Mouse (Mus musculus) ES-E14 (cell line): ENCODE measurements around the gene Fbxw5. TPM values are rescaled to one million over a fixed set of nuclear protein-coding genes. Genes with fewer than 3 reads are reported as not detected.
A peak's percentile ranks its signal among the peaks of the same experiment; 100 is the strongest.
"Not testable (repeated sequence)": the region's sequence is repeated elsewhere in the genome, so short reads cannot be mapped to it uniquely, and the experiment has no call there.

Experiments used
- DNase-seq: peaks from one replicate; pipeline ENCODE4 v3.0.0-alpha.2; 2013; ENCODE audit warnings: low read depth, low spot score
- H3K27ac ChIP-seq: 2 replicates; pipeline ENCODE4 v1.5.1; 2012; ENCODE audit warnings: low read depth, mild to moderate bottlenecking, low read length, moderate library complexity, mixed read lengths; ENCODE audit not compliant: poor library complexity, insufficient read depth, severe bottlenecking
- H3K36me3 ChIP-seq: 2 replicates; pipeline ENCODE4 v1.6.1; 2012; ENCODE audit warnings: mild to moderate bottlenecking, low read length, moderate library complexity, mixed read lengths; ENCODE audit not compliant: control insufficient read depth, poor library complexity, insufficient read depth, severe bottlenecking
- H3K4me1 ChIP-seq, 2 experiments: fragments of 150-350 bp in 1 of 2; sonication (generic) in 1 of 2; 2 replicates each; pipeline ENCODE4 v1.6.1; 2012; ENCODE audit warnings: low read length in 2 of 2, mild to moderate bottlenecking in 1 of 2, mixed read lengths in 1 of 2; ENCODE audit not compliant: control insufficient read depth in 2 of 2, insufficient read depth in 2 of 2, poor library complexity in 1 of 2
- H3K4me3 ChIP-seq, 2 experiments: fragments of 150-350 bp in 1 of 2; sonication (generic) in 1 of 2; 2 replicates each; pipeline ENCODE4 v1.5.1; 2012; ENCODE audit warnings: low read length in 2 of 2, low read depth in 1 of 2, mild to moderate bottlenecking in 1 of 2, mixed read lengths in 1 of 2; ENCODE audit not compliant: insufficient read depth in 1 of 2, poor library complexity in 1 of 2, severe bottlenecking in 1 of 2
- H3K9ac ChIP-seq: 2 replicates; pipeline ENCODE4 v1.6.1; 2012; ENCODE audit warnings: low read depth, mild to moderate bottlenecking, low read length, mixed read lengths; ENCODE audit not compliant: poor library complexity, insufficient read depth, severe bottlenecking
- H3K9me3 ChIP-seq: fragments of 150-350 bp; sonication (generic); 2 replicates; pipeline ENCODE4 v1.6.1; 2012; ENCODE audit warnings: low read depth, mild to moderate bottlenecking, low read length; ENCODE audit not compliant: control insufficient read depth, insufficient read depth
- CHD2 ChIP-seq: IDR thresholded peaks from 2 replicates; pipeline ENCODE4 v1.6.1; 2014; ENCODE audit warnings: mild to moderate bottlenecking, low read depth, low read length, inconsistent platforms
- HCFC1 ChIP-seq: IDR thresholded peaks from 2 replicates; pipeline ENCODE4 v1.6.1; 2012; ENCODE audit warnings: low read length, inconsistent platforms, borderline replicate concordance; ENCODE audit not compliant: insufficient read depth
- MAFK ChIP-seq: IDR thresholded peaks from 2 replicates; pipeline ENCODE4 v1.6.1; 2014; ENCODE audit warnings: mild to moderate bottlenecking, low read depth, low read length, inconsistent platforms; ENCODE audit not compliant: insufficient read depth
- ZC3H11A ChIP-seq: IDR thresholded peaks from 2 replicates; pipeline ENCODE4 v1.6.1; 2012; ENCODE audit warnings: low read depth, mild to moderate bottlenecking, inconsistent platforms, low read length, borderline replicate concordance
- ZNF384 ChIP-seq: IDR thresholded peaks from 2 replicates; pipeline ENCODE4 v1.6.1; 2012; ENCODE audit warnings: low read depth, low read length, inconsistent platforms
- in situ Hi-C, 2 experiments: fragments of 600-800 bp; cut with MboI; formaldehyde crosslinking; loops; one replicate each; pipeline ENCODE4 v1.15.1; 2025; ENCODE audit warnings: low sequenced_read_pairs in 2 of 2, inconsistent platforms in 1 of 2; ENCODE audit not compliant: unreplicated experiment in 2 of 2
- total RNA-seq: library from RNA; depleted of rRNA; stranded (reverse); fragments of 300-350 nt; gene quantifications from 2 replicates; pipeline ENCODE4 v1.2.3, GENCODE M21; 2012; rRNA removed

The Fbxw5 gene
- total RNA-seq, 1 experiment: 24.5 TPM

DNA sequence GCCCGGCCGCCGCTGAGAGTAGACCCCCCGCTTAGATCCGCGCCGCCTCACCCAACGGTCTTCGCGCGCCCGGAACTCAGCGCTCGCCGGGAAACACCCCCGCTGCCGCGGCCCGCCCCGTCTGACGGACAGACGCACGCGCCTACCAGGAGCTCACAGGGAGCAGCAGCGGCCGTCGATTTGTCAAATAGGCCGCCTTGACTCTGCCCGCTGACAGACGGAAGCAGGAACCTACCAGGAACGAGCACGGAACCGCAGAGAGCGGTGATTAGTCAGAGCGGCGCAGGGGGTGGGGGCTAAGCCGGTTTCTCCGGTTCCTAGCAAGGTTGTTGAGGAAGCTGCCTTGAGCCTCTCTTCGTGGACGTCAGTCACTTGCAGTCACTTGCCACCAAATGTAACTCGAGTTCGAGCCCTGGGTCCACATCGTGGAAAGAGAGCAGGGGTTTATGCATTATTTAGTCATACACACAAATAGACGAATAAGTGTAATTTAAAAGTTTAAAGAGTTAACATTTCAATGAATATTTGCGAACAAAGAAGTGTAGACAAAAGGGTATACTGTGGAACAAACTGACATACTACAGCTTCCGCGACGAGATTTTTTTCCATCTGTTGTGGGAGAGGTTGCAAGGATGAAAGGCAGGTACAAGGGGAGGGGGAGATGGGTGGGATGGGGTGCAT is 46.4 kb downstream of the Fbxw5 start, which contains the start of gene Traf2:
Gene Traf2, minus strand, starts transcription at position 130 of the 681 bp plus-strand sequence.
- H3K4me1 ChIP-seq: peaks cover 0 to 3% of the 10 kb centered on the region in 2 experiments; a peak in 1 of 4 replicates
- TF ChIP-seq ZC3H11A (no peak), ZNF384 (no peak), MAFK (no peak), CHD2 (peak; percentile 97)
- H3K4me3 ChIP-seq: peak within 1 kb of the TSS; percentile 78
- DNase-seq: peak; percentile 97
- peak within 1 kb of the TSS; percentile 83 for H3K9ac ChIP-seq
- H3K9me3 ChIP-seq: no peaks in the 10 kb centered on the region
- H3K36me3 ChIP-seq: no peaks in the 10 kb centered on the region
- in situ Hi-C loops: no loop called here
- H3K27ac ChIP-seq: no peak within 1 kb of the TSS; the same call in 1 of the 2 replicates

DNA sequence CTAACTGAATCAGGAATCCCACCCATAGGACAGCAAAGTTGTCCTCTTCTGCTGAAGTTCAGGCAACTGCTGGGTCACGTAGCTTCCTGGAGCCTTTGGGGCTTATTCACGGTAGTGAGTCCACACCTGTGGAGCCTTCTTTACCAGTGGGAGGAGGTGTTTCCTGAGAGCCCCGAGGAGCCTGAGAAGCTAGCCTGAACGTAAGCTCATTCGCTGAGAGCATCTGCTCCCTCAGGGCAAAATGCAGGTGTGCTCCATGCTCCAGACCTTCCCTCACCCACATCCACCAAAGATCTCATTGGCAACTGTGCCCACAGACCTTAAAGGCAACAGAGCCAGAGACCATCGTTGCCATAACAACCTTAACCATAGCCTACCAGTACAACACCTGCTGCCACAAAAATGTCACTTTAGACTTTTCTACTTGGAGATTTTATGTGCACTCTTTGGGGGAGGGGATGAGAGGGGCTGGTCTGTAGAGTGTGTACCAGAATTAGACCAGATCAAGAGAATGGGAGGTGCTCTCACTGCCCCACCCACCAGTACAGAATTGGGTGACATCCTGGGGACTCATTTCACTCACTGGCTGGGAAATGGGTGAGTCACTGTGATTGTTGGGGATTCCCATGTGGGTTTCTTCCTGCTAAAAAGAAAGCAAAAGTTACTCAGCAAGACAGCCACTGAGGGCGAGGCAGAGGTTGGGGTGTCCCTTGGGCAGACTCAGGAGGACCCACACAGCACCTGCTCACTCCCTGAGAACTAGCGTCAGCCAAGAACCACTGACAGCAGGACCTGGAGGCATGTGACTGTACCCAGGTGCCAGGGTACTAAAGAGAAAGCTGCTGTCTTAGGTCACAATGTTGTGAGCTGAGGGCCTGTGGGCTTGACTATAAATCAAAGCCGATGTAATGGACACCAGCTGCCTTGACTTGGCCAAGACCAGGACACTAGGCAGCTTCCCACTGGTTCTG is 48.8 kb downstream of the Fbxw5 start:
- H3K9me3 ChIP-seq: no peaks in the 10 kb centered on the region
- TF ChIP-seq ZC3H11A (no peak), MAFK (no peak), HCFC1 (no peak)
- no peak overlapping the region for H3K27ac ChIP-seq
- no peaks in the 10 kb centered on the region for H3K36me3 ChIP-seq
- H3K4me3 ChIP-seq: no peak overlapping the region
- DNase-seq: no peak
- peaks cover 0 to 3% of the 10 kb centered on the region in 2 experiments; a peak in 1 of 4 replicates for H3K4me1 ChIP-seq
- no peak overlapping the region for H3K9ac ChIP-seq
- in situ Hi-C loops: no loop called here

DNA sequence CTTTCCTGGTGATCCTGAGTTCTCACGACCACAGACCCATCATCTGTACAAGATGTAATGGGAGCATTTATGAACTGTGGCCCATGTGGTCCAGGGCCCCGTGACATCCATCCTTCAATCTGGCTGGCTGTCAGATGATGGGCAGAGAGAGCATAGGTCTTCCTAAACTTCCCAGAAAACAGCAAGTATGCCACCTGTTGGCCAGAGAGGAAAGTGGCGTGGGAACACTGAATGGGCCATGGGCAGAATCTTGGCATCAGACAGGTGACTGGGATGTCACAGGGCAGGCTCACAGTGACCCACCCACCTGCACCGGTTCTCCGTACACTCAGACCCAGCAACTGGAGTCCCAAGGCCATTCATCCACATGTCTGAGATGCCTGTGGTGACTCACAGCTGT is 50.6 kb downstream of the Fbxw5 start:
- H3K27ac ChIP-seq: no peak overlapping the region
- H3K4me1 ChIP-seq: no peaks in the 10 kb centered on the region
- H3K9me3 ChIP-seq: no peaks in the 10 kb centered on the region
- no peak overlapping the region for H3K4me3 ChIP-seq
- in situ Hi-C loops: no loop called here
- H3K9ac ChIP-seq: no peak overlapping the region
- DNase-seq: no peak
- TF ChIP-seq HCFC1 (no peak), ZNF384 (no peak), ZC3H11A (no peak), MAFK (no peak), CHD2 (no peak)
- H3K36me3 ChIP-seq: no peaks in the 10 kb centered on the region

DNA sequence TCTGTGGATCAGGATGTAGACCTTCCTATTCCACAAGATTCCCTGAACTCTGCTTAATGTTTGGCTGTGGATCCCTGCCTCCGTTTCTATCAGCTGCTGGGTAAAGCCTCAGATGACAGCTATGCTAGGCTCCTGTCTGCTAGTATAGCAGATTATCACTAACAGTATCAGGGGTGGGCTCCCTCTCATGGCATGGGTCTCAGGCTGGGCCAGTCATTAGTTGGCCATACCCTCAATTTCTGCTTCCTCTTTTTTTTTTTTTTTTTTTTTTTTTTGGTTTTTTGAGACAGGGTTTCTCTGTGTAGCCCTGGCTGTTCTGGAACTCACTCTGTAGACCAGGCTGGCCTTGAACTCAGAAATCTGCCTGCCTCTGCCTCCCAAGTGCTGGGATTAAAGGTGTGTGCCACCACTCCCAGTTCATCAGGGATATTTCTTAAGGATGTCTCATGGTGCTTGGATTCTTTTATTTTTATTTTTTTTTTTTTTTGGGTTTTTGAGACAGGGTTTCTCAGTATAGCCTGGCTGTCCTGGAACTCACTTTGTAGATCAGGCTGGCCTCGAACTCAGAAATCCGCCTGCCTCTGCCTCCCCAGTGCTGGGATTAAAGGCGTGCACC is 52.7 kb downstream of the Fbxw5 start:
- H3K9me3 ChIP-seq, DNase-seq, H3K27ac ChIP-seq, H3K36me3 ChIP-seq, H3K4me1 ChIP-seq, in situ Hi-C loops, H3K9ac ChIP-seq, H3K4me3 ChIP-seq: not testable (repeated sequence)

Other genes starting within 250 kb of the Fbxw5 start
- gene Tmem203, start 245.3 kb upstream of the Fbxw5 start, total RNA-seq: 20.2 and 27.8 TPM in 2 replicates
- 21.6 and 31.4 TPM in 2 replicates for gene Tprn, start 238.1 kb upstream of the Fbxw5 start, total RNA-seq
- gene Ssna1, start 228.3 kb upstream of the Fbxw5 start, total RNA-seq: 52.4 and 70.6 TPM in 2 replicates
- 25.2 and 30.8 TPM in 2 replicates for gene Anapc2, start 228.3 kb upstream of the Fbxw5 start, total RNA-seq
- not detected in 2 replicates for gene Tmem210, start 212.6 kb upstream of the Fbxw5 start, total RNA-seq
- 0.21 TPM in 1 of 2 replicates, not detected in the other for gene Lrrc26, start 210.8 kb upstream of the Fbxw5 start, total RNA-seq
- gene Grin1, start 181.6 kb upstream of the Fbxw5 start, total RNA-seq: 2.5 and 8.3 TPM in 2 replicates
- gene Man1b1, start 168.4 kb upstream of the Fbxw5 start, total RNA-seq: 73.0 and 100 TPM in 2 replicates
- gene Dpp7, start 144.4 kb upstream of the Fbxw5 start, total RNA-seq: 60.2 and 141 TPM in 2 replicates
- 18.7 and 22.0 TPM in 2 replicates for gene Uap1l1, start 135.1 kb upstream of the Fbxw5 start, total RNA-seq
- gene Sapcd2, start 128.4 kb upstream of the Fbxw5 start, total RNA-seq: 34.4 and 53.8 TPM in 2 replicates
- gene Entpd2, start 104.9 kb upstream of the Fbxw5 start, total RNA-seq: 0.76 and 2.4 TPM in 2 replicates
- gene Npdc1, start 101.4 kb upstream of the Fbxw5 start, total RNA-seq: 28.3 and 43.8 TPM in 2 replicates
- gene Fut7, start 77.5 kb upstream of the Fbxw5 start, total RNA-seq: 0.37 TPM in 1 of 2 replicates, not detected in the other
- 12.6 and 21.9 TPM in 2 replicates for gene Abca2, start 72.0 kb upstream of the Fbxw5 start, total RNA-seq
- 0.32 and 1.5 TPM in 2 replicates for gene Clic3, start 43.9 kb upstream of the Fbxw5 start, total RNA-seq
- gene Paxx, start 39.7 kb upstream of the Fbxw5 start, total RNA-seq: 4.8 and 7.2 TPM in 2 replicates
- gene Ptgds, start 30.7 kb upstream of the Fbxw5 start, total RNA-seq: 0.98 and 1.3 TPM in 2 replicates
- gene Lcn12, start 6.8 kb upstream of the Fbxw5 start, total RNA-seq: not detected in 2 replicates
- 2.1 and 4.7 TPM in 2 replicates for gene C8g, start 969 bp downstream of the Fbxw5 start, total RNA-seq
- 7.9 and 9.1 TPM in 2 replicates for gene Traf2, start 46.2 kb downstream of the Fbxw5 start, total RNA-seq
- gene Edf1, start 57.1 kb downstream of the Fbxw5 start, total RNA-seq: 142 and 179 TPM in 2 replicates
- 4.1 and 9.7 TPM in 2 replicates for gene Mamdc4, start 74.1 kb downstream of the Fbxw5 start, total RNA-seq
- gene Phpt1, start 74.5 kb downstream of the Fbxw5 start, total RNA-seq: 29.9 and 39.4 TPM in 2 replicates
- gene Ajm1, start 81.0 kb downstream of the Fbxw5 start, total RNA-seq: 0.36 and 1.2 TPM in 2 replicates
- gene Rabl6, start 107.8 kb downstream of the Fbxw5 start, total RNA-seq: 45.8 and 62.1 TPM in 2 replicates
- gene Ccdc183, start 116.9 kb downstream of the Fbxw5 start, total RNA-seq: 0.04 TPM in 1 of 2 replicates, not detected in the other
- gene Tmem141, start 121.3 kb downstream of the Fbxw5 start, total RNA-seq: 6.7 and 10.9 TPM in 2 replicates
- not detected in 2 replicates for gene Fcna, start 127.3 kb downstream of the Fbxw5 start, total RNA-seq
- not detected in 2 replicates for gene Lcn8, start 152.4 kb downstream of the Fbxw5 start, total RNA-seq
- gene Lcn5, start 157.2 kb downstream of the Fbxw5 start, total RNA-seq: not detected in 2 replicates
- not detected in 2 replicates for gene Lcn6, start 176.0 kb downstream of the Fbxw5 start, total RNA-seq
- not detected in 2 replicates for gene Lcn10, start 182.0 kb downstream of the Fbxw5 start, total RNA-seq
- not detected in 2 replicates for gene Obp2a, start 199.3 kb downstream of the Fbxw5 start, total RNA-seq
- 8.2 and 13.0 TPM in 2 replicates for gene Bmyc, start 206.0 kb downstream of the Fbxw5 start, total RNA-seq
- not detected in 2 replicates for gene Obp2b, start 236.3 kb downstream of the Fbxw5 start, total RNA-seq